Mouse (Mus musculus) retina, postnatal 1 day (tissue): ENCODE measurements around the gene Zhx3.

Experiments
- DNase-seq: peaks from one replicate; pipeline ENCODE4 v3.0.0-alpha.2; 2012

Zhx3 gene

DNA sequence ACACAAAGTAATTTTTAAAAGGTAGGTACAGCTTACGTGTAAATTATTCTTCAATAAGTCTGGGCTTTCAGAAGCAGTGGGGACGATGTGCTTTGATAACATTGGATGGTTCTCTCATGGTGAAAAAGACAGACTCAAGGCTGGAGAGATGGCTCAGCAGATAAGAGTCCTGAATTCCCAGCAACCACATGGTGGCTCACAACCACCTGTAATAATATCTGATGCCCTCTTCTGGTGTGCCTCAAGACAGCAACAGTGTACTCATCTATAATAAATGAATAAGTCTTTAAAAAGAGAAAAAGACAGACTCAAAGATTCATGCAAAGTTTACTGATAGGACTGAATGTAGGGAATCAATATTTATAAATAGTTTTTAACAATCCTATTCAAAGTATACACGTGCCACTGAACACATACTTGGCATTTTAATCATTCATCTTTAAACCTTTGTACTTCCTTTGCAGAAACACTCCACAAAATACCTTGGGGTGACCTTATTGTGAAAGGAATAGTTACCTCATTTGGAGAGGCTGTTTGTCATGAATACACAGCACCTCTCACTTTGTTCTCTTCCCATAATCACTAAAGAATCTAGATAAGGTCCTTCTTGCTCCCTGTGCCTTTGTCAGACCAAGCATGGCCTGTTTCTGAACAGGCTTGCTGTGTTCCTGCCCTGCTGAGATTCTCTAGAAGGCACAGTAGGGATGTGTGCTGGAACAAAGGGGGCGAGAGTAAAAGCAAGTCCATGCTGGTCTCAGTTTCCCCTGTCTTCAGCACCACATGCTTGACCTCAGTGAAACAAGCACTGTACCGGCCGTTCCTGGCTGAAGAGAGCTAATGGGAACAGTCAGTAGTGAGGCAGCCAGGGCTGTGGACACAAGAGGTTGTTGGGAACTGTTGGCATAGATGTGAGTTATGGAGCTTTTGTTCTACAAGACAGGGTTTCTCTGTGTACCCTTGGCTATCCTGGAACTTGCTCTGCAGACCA is 146.6 kb downstream of the Zhx3 start:
- no peak for DNase-seq

DNA sequence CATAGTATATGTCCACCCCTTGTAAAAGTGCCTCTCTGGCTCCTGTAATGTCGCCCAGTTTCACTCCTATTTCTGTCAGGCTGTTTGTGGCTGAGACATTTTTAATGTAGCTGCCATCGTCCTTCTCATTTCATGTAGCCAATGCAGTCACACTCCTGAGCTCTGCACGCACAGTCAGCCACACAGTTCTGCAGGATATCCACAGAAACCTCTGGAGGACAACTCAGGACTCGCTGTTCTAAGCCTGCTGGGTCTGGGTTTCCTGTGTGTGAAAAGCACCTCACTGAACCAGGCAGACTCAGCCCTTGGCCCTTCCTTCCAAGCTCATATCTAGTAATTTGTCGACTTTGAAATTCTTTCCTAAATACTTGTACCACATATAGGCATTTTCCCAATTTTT is 148.3 kb downstream of the Zhx3 start:
- no peak for DNase-seq

DNA sequence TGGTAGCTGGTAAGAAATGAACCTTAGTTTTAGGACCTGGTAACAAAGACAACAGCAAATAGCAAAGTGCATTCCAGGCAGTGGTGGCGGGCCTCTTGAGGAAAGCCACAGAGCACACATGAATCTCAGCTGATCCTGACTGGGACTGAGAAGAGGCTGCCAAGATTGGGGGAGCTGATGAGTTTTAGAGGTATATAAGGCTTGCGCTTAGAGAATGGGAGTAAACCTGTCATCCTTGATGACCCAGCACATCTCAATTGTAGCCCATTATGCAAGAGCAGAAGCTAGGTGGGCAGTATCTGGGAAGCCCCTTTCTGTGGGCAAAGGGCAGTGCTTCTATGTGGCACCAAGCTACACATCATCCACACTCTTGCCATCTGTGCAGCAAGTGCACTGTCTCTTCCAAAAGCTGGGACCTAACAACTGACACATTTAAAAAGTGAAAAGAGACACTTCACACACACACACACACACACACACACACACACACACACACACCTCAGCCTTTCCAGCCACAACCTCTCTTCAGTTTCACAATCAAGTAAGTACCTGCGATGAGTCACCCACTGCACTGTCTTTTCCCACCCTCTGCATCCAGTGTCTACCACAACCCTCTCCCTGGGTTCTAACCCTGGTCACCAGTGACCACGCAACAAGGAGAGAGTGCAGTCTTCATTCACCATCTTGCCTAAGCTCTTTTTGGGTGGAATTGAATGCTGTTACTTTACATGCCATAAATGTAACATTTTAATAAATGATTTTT is 149.0 kb downstream of the Zhx3 start:
- no peak for DNase-seq

DNA sequence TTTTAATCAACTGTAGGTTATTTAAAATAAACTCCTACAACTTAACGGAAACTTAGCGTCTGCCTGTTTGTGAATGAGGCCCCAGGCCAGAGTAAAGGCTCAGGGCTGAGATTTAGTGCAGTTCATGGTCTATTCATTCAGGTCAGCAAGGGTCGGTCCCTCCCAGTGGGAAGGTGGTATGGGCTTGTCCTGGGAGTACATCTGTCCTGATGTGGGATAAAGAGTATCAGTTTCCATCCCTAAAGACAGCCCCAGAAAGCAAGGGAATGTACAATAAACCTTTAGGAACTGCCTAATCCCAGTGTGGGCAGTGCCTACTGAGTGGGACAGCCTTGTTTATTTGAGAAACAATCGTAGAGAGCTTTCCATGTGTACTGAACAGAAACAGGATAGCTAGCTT is 150.1 kb downstream of the Zhx3 start:
- no peak for DNase-seq

DNA sequence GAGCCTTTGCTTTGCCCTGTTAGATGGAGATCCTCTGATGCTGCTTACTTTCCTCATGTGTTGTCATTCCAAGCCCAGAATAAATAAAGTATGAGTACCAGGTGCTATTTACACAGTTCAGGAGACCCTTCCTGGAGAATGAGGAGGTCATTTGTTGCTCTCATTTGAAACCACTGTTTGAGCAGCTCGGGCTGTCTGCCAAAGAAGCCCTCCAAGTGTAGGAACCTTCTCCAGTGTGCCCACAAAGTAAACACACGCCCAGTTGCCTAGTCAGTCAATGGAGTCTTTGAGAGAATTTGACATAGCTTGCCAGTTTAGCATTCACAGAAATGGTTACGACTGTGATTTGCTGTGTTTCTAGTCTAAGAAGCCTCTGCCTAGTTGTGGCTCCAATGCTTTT is 154.0 kb downstream of the Zhx3 start:
- no peak for DNase-seq

DNA sequence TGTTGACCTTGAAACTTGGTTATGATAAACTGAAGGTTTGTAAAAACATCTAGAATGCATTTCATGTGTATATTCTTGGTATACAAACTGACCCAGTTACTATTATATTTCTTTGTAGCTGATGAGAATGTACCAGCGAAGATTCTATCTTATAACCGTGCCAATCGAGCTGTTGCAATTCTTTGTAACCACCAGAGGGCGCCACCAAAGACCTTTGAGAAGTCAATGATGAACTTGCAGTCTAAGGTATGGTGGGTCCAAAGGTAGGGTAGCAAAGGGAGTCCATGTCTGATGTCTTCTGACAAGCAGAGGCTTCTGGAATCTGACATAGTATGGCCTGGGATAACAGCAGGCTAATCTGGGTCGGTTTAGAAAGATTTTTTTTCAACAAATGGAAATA is 155.5 kb downstream of the Zhx3 start:
- peak; percentile 56 for DNase-seq

DNA sequence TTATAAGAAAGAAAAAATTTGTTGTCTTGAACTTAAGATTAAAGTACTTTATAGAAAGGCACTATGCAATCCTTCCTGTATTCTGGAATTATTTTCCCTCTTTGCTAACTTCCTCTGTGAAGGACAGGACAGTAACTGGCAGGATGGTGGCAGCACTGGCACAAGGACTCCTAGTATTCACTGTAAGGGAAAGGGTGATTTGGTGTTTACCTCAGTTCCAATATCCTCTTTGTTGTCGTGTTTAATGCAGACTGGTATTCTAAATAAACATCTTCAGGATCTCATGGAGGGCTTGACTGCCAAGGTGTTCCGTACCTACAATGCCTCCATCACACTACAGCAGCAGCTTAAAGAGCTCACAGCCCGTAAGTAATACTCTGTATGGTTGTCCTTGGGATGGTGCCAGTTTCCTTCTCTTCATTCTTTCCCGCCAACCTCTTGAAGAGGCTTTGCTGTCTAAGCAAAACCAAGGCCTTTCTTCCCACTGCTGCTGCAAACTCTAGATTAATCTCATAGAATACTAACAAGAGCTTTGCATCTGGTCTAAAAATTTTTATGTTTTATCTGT is 157.3 kb downstream of the Zhx3 start:
- DNase-seq = no peak

DNA sequence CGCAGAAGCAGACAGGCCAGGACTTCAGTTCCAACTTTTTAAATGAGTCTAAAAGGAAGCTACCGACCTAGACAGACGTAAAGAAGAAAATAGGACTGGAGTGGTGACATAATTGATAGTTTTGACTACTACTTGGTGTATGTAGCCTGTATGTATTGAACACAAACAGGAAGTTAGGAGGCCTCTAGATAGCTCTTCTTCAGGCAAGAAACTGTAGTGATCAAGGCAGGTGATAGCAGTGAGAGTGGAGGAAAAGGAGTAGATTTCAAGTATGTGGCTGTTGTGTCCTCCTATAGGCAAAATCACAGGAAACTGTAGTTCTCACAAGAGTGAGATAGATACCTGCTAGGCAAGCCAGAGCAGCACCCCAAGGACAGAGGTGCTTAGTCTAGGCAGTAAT is 165.1 kb downstream of the Zhx3 start:
- DNase-seq = no peak

DNA sequence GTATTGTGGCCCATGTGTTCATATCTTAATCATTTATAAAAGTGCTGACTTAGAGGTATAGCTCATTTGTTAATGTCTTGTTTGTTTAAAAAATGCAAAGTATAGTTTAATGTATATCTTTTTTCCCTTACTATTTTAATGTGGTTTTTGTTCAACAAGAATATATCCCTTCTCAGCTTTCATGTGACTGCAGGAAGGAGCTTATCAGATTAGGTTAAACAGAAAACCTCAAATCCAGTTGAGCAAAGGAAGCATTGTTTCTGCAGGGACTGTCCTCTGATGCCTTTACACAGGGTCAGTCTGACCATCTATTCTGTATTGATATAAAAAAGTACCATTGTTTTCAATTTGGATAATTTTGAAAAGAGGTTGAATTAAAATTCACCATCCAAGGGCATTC is 170.0 kb downstream of the Zhx3 start:
- no peak for DNase-seq

DNA sequence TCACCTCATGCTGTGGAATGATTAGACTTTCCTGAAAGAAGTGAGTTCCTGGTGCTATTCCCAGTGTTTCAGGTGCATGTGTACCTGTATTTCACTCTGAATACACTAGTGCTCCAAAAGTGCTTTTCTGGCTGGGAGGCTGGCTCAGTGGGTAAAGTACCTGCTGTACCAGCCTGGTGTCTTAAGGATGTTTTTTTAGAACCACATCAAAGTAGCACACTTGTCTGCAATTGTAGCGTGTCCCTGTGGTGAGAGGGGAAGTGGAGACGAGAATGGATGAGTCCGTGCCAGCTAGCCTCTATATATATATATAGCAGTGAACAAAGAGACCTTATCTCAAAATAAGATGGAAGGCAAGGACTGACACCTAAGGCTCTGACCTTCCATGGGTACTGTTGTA is 171.2 kb downstream of the Zhx3 start:
- DNase-seq = no peak

DNA sequence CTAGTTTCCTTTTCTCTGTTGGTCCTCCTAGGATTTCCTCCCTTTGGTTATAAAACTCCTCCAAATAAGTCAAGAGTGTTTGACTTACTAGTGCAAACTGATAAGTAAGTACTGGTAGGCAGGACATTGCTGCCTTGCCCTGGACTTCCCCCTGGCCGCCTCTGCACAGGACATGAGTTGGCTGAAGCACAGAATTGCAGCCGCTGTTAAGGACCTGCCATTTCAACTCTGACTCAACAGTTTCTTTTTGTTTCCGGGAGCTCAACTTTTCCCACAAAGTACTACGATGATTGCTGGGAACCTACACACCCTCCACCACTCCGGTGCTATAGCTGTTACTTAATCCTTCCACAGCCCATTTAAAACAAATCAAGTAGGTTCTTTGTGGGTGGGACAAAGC is 172.5 kb downstream of the Zhx3 start:
- no peak for DNase-seq
